Mouse (Mus musculus): ENCODE data around the gene Serpinf1.

Gene Serpinf1

DNA sequence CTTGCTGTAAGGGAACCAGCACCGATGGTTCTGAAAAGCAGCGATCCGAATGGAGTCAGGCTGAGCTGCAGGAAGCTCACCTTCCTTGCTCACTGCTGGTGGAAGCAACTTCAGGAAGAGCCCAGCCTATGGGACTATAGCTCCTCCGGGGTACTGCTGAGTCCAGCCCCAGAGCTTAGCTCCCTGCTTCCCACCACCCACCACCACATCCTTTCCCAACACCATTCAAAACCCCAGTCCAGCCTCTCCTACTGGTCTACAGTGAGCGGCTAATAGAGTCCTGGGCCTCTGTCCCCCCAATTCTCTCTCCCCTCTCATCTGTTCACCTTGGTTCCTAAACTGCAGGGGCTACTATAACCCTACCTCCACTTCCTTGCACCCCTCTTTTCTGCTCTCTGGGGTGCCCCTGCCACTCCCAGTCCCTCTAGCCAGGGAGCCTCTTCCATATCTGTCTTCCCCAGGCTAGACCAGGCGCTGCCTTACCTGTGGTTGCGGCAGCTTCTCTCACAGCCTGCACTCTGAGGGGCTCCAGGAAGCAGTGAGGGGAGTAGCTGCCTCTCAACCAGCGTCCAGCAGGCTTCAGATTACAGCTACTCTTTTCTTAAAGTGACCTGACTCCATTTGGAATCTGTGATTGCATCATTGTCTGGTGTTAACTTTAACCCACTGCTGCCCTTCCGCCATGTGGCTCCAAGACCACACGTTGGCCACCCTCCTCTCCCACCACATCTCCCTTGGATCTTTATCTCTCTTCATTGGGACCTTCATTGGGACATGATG is at the start of gene Serpinf1:
TSS of gene Serpinf1 (minus strand) at position 689 of the 780 bp plus-strand sequence.
- CTCF ChIA-PET, result interaction anchor here (0.5 to 2.7 kb wide), 5 partner anchors 12 to 137 kb away, joined by 3 to 9 read pairs (median 6); no protein-coding TSS in a partner anchor
- POLR2A ChIA-PET, result interaction anchor here in 3 of 4 experiments (0.6 to 2.6 kb wide), 18 partner anchors 10 to 395 kb away, joined by 3 to 10 read pairs (median 4); partner anchors contain the start of genes Rilp (in 2 of the 3), Prpf8 (in 1 of the 3), Tlcd2 (in 1 of the 3) and Wdr81 (in 1 of the 3)

DNA sequence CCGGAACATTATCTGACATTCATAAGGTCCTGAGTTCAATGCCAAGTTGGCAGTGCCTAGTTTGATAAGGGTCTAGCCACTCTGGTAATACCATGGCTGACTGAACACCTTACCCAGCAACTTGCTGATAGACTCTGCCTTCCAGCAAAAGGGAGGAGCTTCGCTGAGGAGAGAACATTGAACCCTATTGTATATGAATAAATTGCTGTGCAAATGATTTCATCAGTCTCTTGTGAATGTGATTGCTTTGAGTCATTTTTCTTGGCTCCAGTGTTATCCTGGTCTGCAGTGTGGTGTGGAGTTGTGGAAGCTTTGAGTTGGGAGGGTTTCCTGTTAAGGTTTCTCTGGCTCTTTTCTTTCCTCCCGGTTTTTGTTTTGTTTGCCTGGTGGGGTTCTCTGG is 48.2 kb upstream of the Serpinf1 start:
- CTCF ChIA-PET, result no interaction called here
- POLR2A ChIA-PET, result interaction anchor here in 3 of 4 experiments (0.6 to 5.8 kb wide), 4 partner anchors 9 to 18 kb away, joined by 3 to 40 read pairs (median 17); partner anchors contain the start of genes Tlcd2 (in 2 of the 3) and Prpf8 (in 1 of the 3)

GRCm38 (mm10) chr11:75469261-75469660 is 46.8 kb upstream of the Serpinf1 start:
- ChIA-PET CTCF (interaction anchor here in 3 of 4 experiments (0.6 to 2.2 kb wide), 6 partner anchors 14 to 173 kb away, joined by 4 to 7 read pairs (median 5); partner anchors contain the start of gene Prpf8 (in 1 of the 3)), POLR2A (interaction anchor here in 3 of 4 experiments (0.5 to 4.5 kb wide), 12 partner anchors 8 to 643 kb away, joined by 3 to 23 read pairs (median 5); partner anchors contain the start of genes Prpf8 (in 2 of the 3), Rilp (in 2 of the 3) and Tlcd2 (in 2 of the 3))

DNA sequence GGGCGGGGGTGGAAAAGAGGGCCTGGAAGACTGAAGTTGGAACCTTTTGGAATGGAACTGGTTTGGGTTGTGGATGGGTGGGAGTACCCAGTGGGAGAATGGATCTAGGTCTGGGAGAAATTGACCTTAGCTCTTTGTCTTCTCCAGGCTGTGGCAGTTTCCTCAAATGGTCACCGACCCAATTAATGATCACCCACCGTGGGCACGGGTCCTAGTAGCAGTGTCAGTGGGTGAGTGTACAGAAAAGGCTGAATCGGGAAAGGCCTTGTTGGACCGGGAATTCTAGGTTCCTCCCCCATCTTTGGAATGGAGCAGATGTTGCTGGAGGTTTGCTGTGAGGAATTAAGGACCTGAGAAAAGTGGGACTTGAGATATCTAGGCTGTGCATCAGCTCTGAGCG is 45.9 kb upstream of the Serpinf1 start:
- POLR2A ChIA-PET, result interaction anchor here in 3 of 4 experiments (0.7 to 4.5 kb wide), 21 partner anchors 7 to 204 kb away, joined by 3 to 23 read pairs (median 5); partner anchors contain the start of genes Rilp (in 3 of the 3), Prpf8 (in 2 of the 3), Tlcd2 (in 2 of the 3) and Wdr81 (in 2 of the 3)
- CTCF ChIA-PET, result interaction anchor here in 2 of 4 experiments (0.5 to 2.2 kb wide), 4 partner anchors 14 to 88 kb away, joined by 3 to 7 read pairs (median 5); partner anchors contain the start of gene Wdr81 (in 1 of the 2)

DNA sequence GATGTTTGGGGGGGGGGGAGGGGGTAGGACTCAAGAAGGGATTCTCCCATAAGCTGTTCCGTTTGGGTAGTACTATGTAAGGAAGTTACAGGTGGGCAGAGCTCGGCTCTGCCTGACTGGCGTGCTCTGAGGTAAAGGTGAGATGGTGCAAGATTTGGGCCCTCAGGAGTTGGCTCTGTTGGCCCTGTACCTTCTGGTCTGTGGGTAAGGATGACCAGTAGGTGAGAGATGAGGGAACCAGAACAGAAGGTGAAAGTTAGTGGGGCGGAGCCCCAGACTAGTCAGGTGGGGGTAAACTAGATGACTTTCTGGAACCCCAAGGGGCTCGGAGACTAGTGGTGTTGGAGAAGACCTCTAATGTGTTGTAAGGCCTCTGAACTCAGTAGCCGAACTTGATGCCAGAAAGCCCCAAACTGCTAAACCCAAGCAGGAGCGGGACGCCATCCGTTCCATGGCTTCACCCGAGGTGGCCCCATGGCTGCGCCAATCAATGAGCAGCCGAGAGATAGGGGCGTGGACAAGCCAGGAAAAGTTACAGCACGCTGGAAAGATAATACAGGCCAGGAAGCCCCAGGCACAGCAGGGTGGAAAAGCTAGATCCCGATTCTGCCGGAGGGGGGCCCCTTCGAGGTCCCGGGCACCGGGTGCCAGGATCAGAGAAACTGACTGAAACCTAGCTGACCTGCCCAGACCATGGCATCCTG is 45.2 kb upstream of the Serpinf1 start:
- ChIA-PET CTCF (interaction anchor here in 2 of 4 experiments (0.5 to 2.2 kb wide), 9 partner anchors 13 to 1096 kb away, joined by 3 to 7 read pairs (median 3); partner anchors contain the start of gene Wdr81 (in 1 of the 2)), POLR2A (interaction anchor here in 3 of 4 experiments (0.5 to 9.9 kb wide), 29 partner anchors 7 to 800 kb away, joined by 3 to 130 read pairs (median 5); partner anchors contain the start of genes Rilp (in 3 of the 3), Wdr81 (in 3 of the 3), Prpf8 (in 2 of the 3) and Slc43a2 (in 1 of the 3))

DNA sequence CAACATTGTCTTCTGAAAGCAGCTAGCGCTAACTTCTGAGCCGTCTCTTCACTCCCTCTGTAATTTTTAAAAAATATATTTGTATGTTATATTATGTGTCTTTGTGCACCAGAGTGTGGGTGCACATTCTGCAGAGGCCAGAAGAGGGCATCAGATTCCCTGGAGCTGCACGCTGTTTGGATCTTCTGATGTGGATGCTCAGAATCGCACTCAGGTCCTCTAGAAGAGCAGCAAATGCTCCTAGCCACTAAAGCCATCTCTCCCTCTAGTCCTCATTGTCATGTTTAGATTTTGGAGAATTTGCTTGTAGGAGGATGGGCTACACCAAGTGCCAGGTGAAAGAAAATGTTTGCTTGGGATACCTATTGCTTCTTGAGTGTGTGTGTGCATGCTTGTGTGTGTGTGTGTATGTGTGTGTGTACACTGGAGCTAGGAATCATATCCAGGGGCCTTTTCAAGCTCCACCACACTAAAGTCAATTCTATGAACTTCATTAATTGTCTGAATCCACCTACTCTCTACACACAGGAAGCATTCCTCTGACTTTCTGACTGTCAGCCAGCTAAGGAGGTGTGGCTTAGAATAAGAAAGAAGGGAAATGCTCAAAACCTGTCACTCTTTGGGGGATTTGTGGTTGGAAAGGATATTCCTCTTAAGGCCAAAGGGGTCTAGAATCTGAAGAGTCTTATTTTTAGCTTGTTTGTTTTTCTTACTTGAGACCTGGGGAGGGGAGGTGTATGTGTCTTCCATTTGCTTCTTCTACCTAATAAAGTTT is 44.4 kb upstream of the Serpinf1 start:
- CTCF ChIA-PET, result interaction anchor here in 3 of 4 experiments (0.6 to 2.1 kb wide), 8 partner anchors 12 to 302 kb away, joined by 3 to 7 read pairs (median 4); partner anchors contain the start of gene Wdr81 (in 1 of the 3)

GRCm38 (mm10) chr11:75465051-75465450 is 42.5 kb upstream of the Serpinf1 start:
- CTCF ChIA-PET, result interaction anchor here in 1 of 4 experiments (0.6 to 0.9 kb wide), 2 partner anchors 45 to 316 kb away, joined by 3 read pairs; partner anchors contain the start of gene Rilp
- POLR2A ChIA-PET, result interaction anchor here in 3 of 4 experiments (0.8 to 9.9 kb wide), 8 partner anchors 13 to 45 kb away, joined by 3 to 130 read pairs (median 13); partner anchors contain the start of genes Prpf8 (in 3 of the 3), Wdr81 (in 2 of the 3) and Rilp (in 1 of the 3)

More for the DNA sequence above, 44.4 kb upstream of the Serpinf1 start:
- POLR2A ChIA-PET, result interaction anchor here in 3 of 4 experiments (0.5 to 9.9 kb wide), 20 partner anchors 11 to 799 kb away, joined by 3 to 130 read pairs (median 4); partner anchors contain the start of genes Rilp (in 3 of the 3), Prpf8 (in 2 of the 3), Wdr81 (in 2 of the 3) and Slc43a2 (in 1 of the 3)

GRCm38 (mm10) chr11:75464417-75464816 is 41.9 kb upstream of the Serpinf1 start:
- ChIA-PET CTCF (interaction anchor here in 1 of 4 experiments (0.6 to 0.9 kb wide), 2 partner anchors 46 to 316 kb away, joined by 3 read pairs; partner anchors contain the start of gene Rilp), POLR2A (interaction anchor here in 3 of 4 experiments (0.6 to 9.9 kb wide), 11 partner anchors 13 to 223 kb away, joined by 3 to 130 read pairs (median 3); partner anchors contain the start of genes Prpf8 (in 2 of the 3), Wdr81 (in 2 of the 3) and Rilp (in 1 of the 3))

DNA sequence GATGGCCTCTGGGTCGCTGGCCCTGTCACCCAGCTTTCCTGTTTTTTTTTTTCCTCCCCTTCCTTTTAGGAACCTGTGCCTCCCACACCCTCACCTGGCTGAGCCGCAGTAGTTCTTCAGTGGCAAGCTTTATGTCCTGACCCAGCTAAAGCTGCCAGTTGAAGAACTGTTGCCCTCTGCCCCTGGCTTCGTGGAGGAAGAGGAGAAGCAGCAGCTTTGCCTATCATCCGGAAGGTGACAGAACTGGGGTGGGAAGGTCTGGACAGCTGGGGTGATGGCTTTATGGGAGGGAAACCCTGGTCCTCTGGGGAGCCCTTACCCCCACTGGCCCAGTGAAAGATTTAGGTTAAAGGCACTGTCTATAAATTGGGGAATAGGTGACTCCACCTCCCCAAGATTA is 41.1 kb upstream of the Serpinf1 start:
- ChIA-PET CTCF (interaction anchor here in 3 of 4 experiments (0.7 to 3.0 kb wide), 3 partner anchors 47 to 61 kb away, joined by 4 to 21 read pairs (median 5); partner anchors contain the start of gene Rilp (in 1 of the 3)), POLR2A (interaction anchor here in 3 of 4 experiments (0.5 to 9.9 kb wide), 21 partner anchors 8 to 270 kb away, joined by 3 to 130 read pairs (median 4); partner anchors contain the start of genes Rilp (in 3 of the 3), Wdr81 (in 3 of the 3), Prpf8 (in 2 of the 3) and Rtn4rl1 (in 1 of the 3))

DNA sequence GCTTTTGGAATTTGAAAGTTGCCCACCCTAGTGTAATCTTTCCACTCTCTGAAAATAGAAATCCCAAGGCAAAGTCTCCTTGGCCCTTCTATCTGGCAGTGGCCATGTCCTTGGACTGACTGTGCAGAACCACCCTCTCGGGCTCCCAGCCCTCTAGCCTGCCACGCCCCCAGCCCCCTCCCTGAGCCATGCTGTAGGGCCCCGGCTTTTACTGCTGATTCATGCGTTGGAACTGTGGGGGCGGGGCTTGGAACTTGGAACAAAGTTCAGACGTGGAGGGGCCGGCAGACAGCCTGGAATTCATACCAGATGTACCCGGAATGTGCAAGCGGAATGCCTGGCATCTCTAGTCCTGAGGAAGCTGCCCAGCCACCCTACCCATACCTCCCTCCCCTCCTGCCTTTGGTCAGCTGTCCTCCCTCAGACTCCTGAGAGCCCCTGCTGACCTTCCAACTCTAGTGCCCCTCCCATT is 40.4 kb upstream of the Serpinf1 start:
- ChIA-PET CTCF (interaction anchor here in 3 of 4 experiments (0.7 to 3.0 kb wide), 3 partner anchors 48 to 60 kb away, joined by 4 to 21 read pairs (median 5); partner anchors contain the start of gene Rilp (in 1 of the 3)), POLR2A (interaction anchor here in 3 of 4 experiments (0.5 to 9.9 kb wide), 24 partner anchors 9 to 454 kb away, joined by 3 to 130 read pairs (median 4); partner anchors contain the start of genes Rilp (in 3 of the 3), Wdr81 (in 3 of the 3), Prpf8 (in 2 of the 3) and Dph1 (in 1 of the 3))

GRCm38 (mm10) chr11:75462253-75462783 is 39.8 kb upstream of the Serpinf1 start:
- ChIA-PET CTCF (interaction anchor here in 2 of 4 experiments (1.2 to 3.0 kb wide), 3 partner anchors 24 to 48 kb away, joined by 4 to 21 read pairs (median 4); partner anchors contain the start of genes Prpf8 (in 1 of the 2) and Rilp (in 1 of the 2)), POLR2A (interaction anchor here in 3 of 4 experiments (0.5 to 9.9 kb wide), 43 partner anchors 8 to 630 kb away, joined by 3 to 130 read pairs (median 8); partner anchors contain the start of genes Prpf8 (in 3 of the 3), Rilp (in 3 of the 3), Wdr81 (in 3 of the 3) and Dph1 (in 2 of the 3))

- ChIA-PET CTCF (interaction anchor here in 3 of 4 experiments (0.5 to 3.0 kb wide), 17 partner anchors 23 to 945 kb away, joined by 3 to 21 read pairs (median 3); partner anchors contain the start of genes Rilp (in 2 of the 3), Hic1 (in 1 of the 3), Prpf8 (in 1 of the 3) and Scarf1 (in 1 of the 3)), POLR2A (interaction anchor here (0.5 to 9.9 kb wide), 171 partner anchors 7 to 825 kb away, joined by 3 to 130 read pairs (median 6); partner anchors contain the start of genes Prpf8 (in 4 of the 4), Rilp (in 4 of the 4), Inpp5k (in 3 of the 4) and Slc43a2 (in 3 of the 4))
Measured at GRCm38 (mm10) chr11:75461743-75462252, 39.3 kb upstream of the Serpinf1 start.

GRCm38 (mm10) chr11:75460844-75461742 is 38.6 kb upstream of the Serpinf1 start, which contains the start of gene Tlcd2:
Gene Tlcd2 (plus strand): TSS chr11:75461715.
- CTCF ChIA-PET, result interaction anchor here (0.5 to 3.0 kb wide), 24 partner anchors 23 to 945 kb away, joined by 3 to 21 read pairs (median 3); partner anchors contain the start of genes Rilp (in 2 of the 4), Hic1 (in 1 of the 4), Prpf8 (in 1 of the 4) and Scarf1 (in 1 of the 4)
- POLR2A ChIA-PET, result interaction anchor here (0.5 to 9.9 kb wide), 212 partner anchors 8 to 826 kb away, joined by 3 to 130 read pairs (median 5); partner anchors contain the start of genes Prpf8 (in 4 of the 4), Rilp (in 4 of the 4), Inpp5k (in 3 of the 4) and Slc43a2 (in 3 of the 4)

All from embryonic stem cell, embryonic (primary cell).